Mouse (Mus musculus) forebrain, embryonic 10.5 days (tissue): ENCODE measurements around the gene Cfi. TPM values are rescaled to one million over a fixed set of nuclear protein-coding genes. Genes with fewer than 3 reads are reported as not detected.
A peak's percentile ranks its signal among the peaks of the same experiment; 100 is the strongest.

Experiments used
- DNase-seq: peaks from one replicate; pipeline ENCODE4 v3.0.0-alpha.2; 2017; ENCODE audit warnings: low spot score; ENCODE audit errors: extremely low spot score
- H3K27ac ChIP-seq: fragments of 300-500 bp; sonication (generic); 2 replicates; pipeline ENCODE4 v1.5.1; 2016; ENCODE audit warnings: mild to moderate bottlenecking
- H3K27me3 ChIP-seq: fragments of 300-500 bp; sonication (generic); 2 replicates; pipeline ENCODE4 v1.6.1; 2016; ENCODE audit warnings: mild to moderate bottlenecking; ENCODE audit not compliant: poor library complexity, severe bottlenecking
- H3K36me3 ChIP-seq: fragments of 300-500 bp; sonication (generic); replicated peaks from 2 replicates; pipeline ENCODE4 v1.6.1; 2016; ENCODE audit warnings: mild to moderate bottlenecking, moderate library complexity
- H3K4me1 ChIP-seq: fragments of 300-500 bp; sonication (generic); 2 replicates; pipeline ENCODE4 v1.6.1; 2016
- H3K4me3 ChIP-seq: fragments of 300-500 bp; sonication (generic); 2 replicates; pipeline ENCODE4 v1.5.1; 2016; ENCODE audit warnings: mild to moderate bottlenecking, moderate library complexity
- H3K9me3 ChIP-seq: fragments of 300-500 bp; sonication (generic); 2 replicates; pipeline ENCODE4 v1.6.1; 2016; ENCODE audit warnings: mild to moderate bottlenecking, moderate library complexity
- WGBS: fragments of 180-500 bp; shearing (Covaris S2); methylation state at CpG from one replicate; pipeline ENCODE4 v1.1.7; 2016; 5-methylcytosine and 5-hydroxymethylcytosine counted together
- polyA plus RNA-seq: library from polyadenylated mRNA; unstranded; fragments of >200 nt; fragmentation: Nextera tagmentation; extraction: Ambion mirVana; gene quantifications from 2 replicates; pipeline ENCODE4 v1.2.1, GENCODE M21; 2016

Gene Cfi
- 0.20 and 0.52 TPM in 2 replicates for polyA plus RNA-seq

- Histone ChIP-seq H3K9me3 (no peaks in the 10 kb centered on the region), H3K36me3 (no peaks in the 10 kb centered on the region), H3K27ac (no peak within 1 kb of the TSS), H3K27me3 (no peaks in the 10 kb centered on the region), H3K4me1 (peaks cover 18% of the 10 kb centered on the region), H3K4me3 (0 out of 2 replicates have a peak within 1 kb of the TSS, but pooled peaks have one; percentile 4)
- WGBS = 76% methylated on average over 6 of the region's 6 CpGs
- DNase-seq = no peak
Observed at GRCm38 (mm10) chr3:129835388-129835934, at the start of gene Cfi. Gene Cfi (plus strand): TSS chr3:129835884.

- Histone ChIP-seq H3K36me3 (no peaks in the 10 kb centered on the region), H3K4me3 (no peak overlapping the region), H3K27ac (no peak overlapping the region), H3K4me1 (peaks cover 9% of the 10 kb centered on the region), H3K9me3 (no peaks in the 10 kb centered on the region), H3K27me3 (no peaks in the 10 kb centered on the region)
- 91% methylated on average over 5 of the region's 5 CpGs for WGBS
- no peak for DNase-seq
Observed at GRCm38 (mm10) chr3:129793801-129794200, 41.9 kb upstream of the Cfi start.

GRCm38 (mm10) chr3:129797341-129797740 is 38.3 kb upstream of the Cfi start:
- 88% methylated on average over 5 of the region's 5 CpGs for WGBS
- Histone ChIP-seq H3K4me1 (no peaks in the 10 kb centered on the region), H3K36me3 (no peaks in the 10 kb centered on the region), H3K27ac (no peak overlapping the region), H3K4me3 (no peak overlapping the region), H3K9me3 (no peaks in the 10 kb centered on the region), H3K27me3 (no peaks in the 10 kb centered on the region)
- no peak for DNase-seq

- H3K27me3 ChIP-seq = no peaks in the 10 kb centered on the region
- H3K4me3 ChIP-seq = no peak overlapping the region
- H3K9me3 ChIP-seq = no peaks in the 10 kb centered on the region
- H3K36me3 ChIP-seq = no peaks in the 10 kb centered on the region
- no peaks in the 10 kb centered on the region for H3K4me1 ChIP-seq
- WGBS = 89% methylated on average over 11 of the region's 11 CpGs
- DNase-seq = no peak
- H3K27ac ChIP-seq = no peak overlapping the region
Observed at GRCm38 (mm10) chr3:129798551-129798950, 37.1 kb upstream of the Cfi start.

GRCm38 (mm10) chr3:129799011-129799410 is 36.7 kb upstream of the Cfi start:
- Histone ChIP-seq H3K4me3 (no peak overlapping the region), H3K36me3 (no peaks in the 10 kb centered on the region), H3K9me3 (no peaks in the 10 kb centered on the region), H3K27me3 (no peaks in the 10 kb centered on the region), H3K27ac (no peak overlapping the region), H3K4me1 (no peaks in the 10 kb centered on the region)
- no peak for DNase-seq
- WGBS = 82% methylated on average over 2 of the region's 2 CpGs

GRCm38 (mm10) chr3:129803765-129804164 is 31.9 kb upstream of the Cfi start, which contains the start of gene Lrit3:
Gene Lrit3 (minus strand): TSS chr3:129804030.
- Histone ChIP-seq H3K36me3 (no peaks in the 10 kb centered on the region), H3K27me3 (no peaks in the 10 kb centered on the region), H3K4me3 (no peak within 1 kb of the TSS), H3K9me3 (no peaks in the 10 kb centered on the region), H3K4me1 (no peaks in the 10 kb centered on the region), H3K27ac (no peak within 1 kb of the TSS)
- DNase-seq = no peak
- WGBS = 80% methylated on average over 10 of the region's 10 CpGs

- peaks cover 38% of the 10 kb centered on the region for H3K36me3 ChIP-seq
- peaks cover 21% of the 10 kb centered on the region for H3K4me1 ChIP-seq
- DNase-seq = no peak
- no peaks in the 10 kb centered on the region for H3K9me3 ChIP-seq
- peaks cover 28% of the 10 kb centered on the region; the same call in 1 of the 2 replicates for H3K27me3 ChIP-seq
- WGBS = 69% methylated on average over 9 of the region's 9 CpGs
- no peak overlapping the region for H3K4me3 ChIP-seq
- no peak overlapping the region for H3K27ac ChIP-seq
Observed at GRCm38 (mm10) chr3:129820847-129821246, 14.8 kb upstream of the Cfi start.

- H3K27ac ChIP-seq = no peak overlapping the region
- no peaks in the 10 kb centered on the region for H3K9me3 ChIP-seq
- no peak for DNase-seq
- WGBS = 84% methylated on average over 8 of the region's 8 CpGs
- H3K4me1 ChIP-seq = peaks cover 21% of the 10 kb centered on the region
- peaks cover 47% of the 10 kb centered on the region for H3K36me3 ChIP-seq
- H3K4me3 ChIP-seq = no peak overlapping the region
- peaks cover 28% of the 10 kb centered on the region; the same call in 1 of the 2 replicates for H3K27me3 ChIP-seq
Observed at GRCm38 (mm10) chr3:129821736-129822135, 13.9 kb upstream of the Cfi start.

GRCm38 (mm10) chr3:129822206-129822775 is 13.4 kb upstream of the Cfi start, which contains the start of gene Rrh:
Gene Rrh (minus strand): TSS chr3:129822587.
- DNase-seq = no peak
- peaks cover 21% of the 10 kb centered on the region for H3K4me1 ChIP-seq
- no peaks in the 10 kb centered on the region for H3K9me3 ChIP-seq
- WGBS = 57% methylated on average over 11 of the region's 11 CpGs
- no peak within 1 kb of the TSS for H3K4me3 ChIP-seq
- H3K36me3 ChIP-seq = peaks cover 52% of the 10 kb centered on the region
- H3K27ac ChIP-seq = no peak within 1 kb of the TSS
- H3K27me3 ChIP-seq = peaks cover 28% of the 10 kb centered on the region; the same call in 1 of the 2 replicates

GRCm38 (mm10) chr3:129823293-129823692 is 12.4 kb upstream of the Cfi start:
- WGBS = 61% methylated on average over 5 of the region's 5 CpGs
- Histone ChIP-seq H3K27ac (no peak overlapping the region), H3K4me1 (peaks cover 21% of the 10 kb centered on the region), H3K36me3 (peaks cover 59% of the 10 kb centered on the region), H3K27me3 (peaks cover 28% of the 10 kb centered on the region; the same call in 1 of the 2 replicates), H3K4me3 (no peak overlapping the region), H3K9me3 (no peaks in the 10 kb centered on the region)
- no peak for DNase-seq

- Histone ChIP-seq H3K27ac (no peak overlapping the region), H3K27me3 (peaks cover 28% of the 10 kb centered on the region; the same call in 1 of the 2 replicates), H3K4me1 (peaks cover 23% of the 10 kb centered on the region), H3K4me3 (no peak overlapping the region), H3K9me3 (no peaks in the 10 kb centered on the region), H3K36me3 (peaks cover 67% of the 10 kb centered on the region)
- WGBS = 97% methylated on average over 4 of the region's 4 CpGs
- DNase-seq = no peak
Observed at GRCm38 (mm10) chr3:129824146-129824545, 11.5 kb upstream of the Cfi start.

GRCm38 (mm10) chr3:129824891-129825290 is 10.8 kb upstream of the Cfi start:
- Histone ChIP-seq H3K36me3 (peaks cover 71% of the 10 kb centered on the region), H3K4me3 (no peak overlapping the region)

GRCm38 (mm10) chr3:129826691-129827090 is 9.0 kb upstream of the Cfi start:
- H3K36me3 ChIP-seq = peaks cover 71% of the 10 kb centered on the region
- H3K9me3 ChIP-seq = no peaks in the 10 kb centered on the region
- H3K27ac ChIP-seq = no peak overlapping the region
- 0 out of 2 replicates have a peak, but pooled peaks cover 11% of the 10 kb centered on the region for H3K27me3 ChIP-seq
- peaks cover 33% of the 10 kb centered on the region for H3K4me1 ChIP-seq
- no peak overlapping the region for H3K4me3 ChIP-seq
- WGBS = 94% methylated on average over 10 of the region's 10 CpGs
- no peak for DNase-seq

More at GRCm38 (mm10) chr3:129824891-129825290, 10.8 kb upstream of the Cfi start:
- Histone ChIP-seq H3K4me1 (peaks cover 31% of the 10 kb centered on the region), H3K9me3 (no peaks in the 10 kb centered on the region), H3K27me3 (peaks cover 24% of the 10 kb centered on the region; the same call in 1 of the 2 replicates), H3K27ac (no peak overlapping the region)
- DNase-seq = no peak
- 94% methylated on average over 10 of the region's 10 CpGs for WGBS
